Mouse (Mus musculus): ENCODE results near the gene Mocs2.

Gene Mocs2

DNA sequence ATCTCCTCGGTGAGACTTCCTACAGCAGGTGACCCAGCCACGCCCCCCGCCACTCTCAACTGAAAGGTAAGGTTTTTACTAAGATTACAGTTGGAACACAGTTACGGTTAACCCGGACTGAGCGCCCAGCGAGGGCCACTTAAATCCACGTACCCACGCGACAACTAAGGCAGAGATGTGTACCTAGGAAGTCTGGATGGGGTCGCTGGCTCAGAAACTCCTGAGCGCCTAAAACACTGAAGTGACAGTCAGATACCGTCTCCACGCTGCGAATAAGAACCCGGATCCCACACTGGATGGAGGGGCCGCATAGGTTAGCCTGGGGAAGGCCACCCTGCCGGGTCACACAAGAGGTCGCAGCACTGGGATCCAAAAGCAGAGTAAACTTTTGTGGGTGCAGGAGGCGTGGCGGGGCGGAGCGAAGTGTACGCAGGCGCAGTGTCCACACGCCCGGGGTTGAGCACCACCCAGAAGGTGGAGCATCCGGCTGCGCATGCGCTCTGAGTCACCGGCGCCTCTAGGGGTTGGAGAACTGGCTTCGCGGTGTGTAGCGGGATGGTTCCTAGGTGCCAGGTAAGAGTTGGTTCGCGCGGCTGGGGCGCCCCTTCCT, at the start of gene Mocs2:
Mocs2 (plus strand) TSS at position 486 of the 610 bp plus-strand sequence.
- peak; percentile 97 for DNase-seq

DNA sequence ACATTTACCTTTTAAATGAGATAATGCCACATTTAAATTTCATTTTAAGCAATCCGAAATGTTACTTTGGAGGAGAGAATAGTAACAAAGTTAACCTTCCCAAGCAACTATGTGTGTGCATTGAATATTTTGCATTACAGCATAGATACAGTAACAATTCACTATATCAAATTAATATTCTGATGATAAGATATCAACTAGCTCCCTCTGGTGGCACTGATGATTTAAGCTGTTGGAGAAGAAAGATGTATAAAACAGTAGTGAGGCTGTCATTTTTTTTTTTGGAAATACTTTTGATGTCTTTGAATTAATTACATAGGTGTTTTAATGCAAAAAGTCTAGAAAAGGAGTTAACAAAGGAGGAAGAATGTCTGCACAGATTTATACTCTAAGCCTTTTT, 26.5 kb upstream of the Mocs2 start:
- DNase-seq: peak in 1 of 2 experiments; percentile 10

DNA sequence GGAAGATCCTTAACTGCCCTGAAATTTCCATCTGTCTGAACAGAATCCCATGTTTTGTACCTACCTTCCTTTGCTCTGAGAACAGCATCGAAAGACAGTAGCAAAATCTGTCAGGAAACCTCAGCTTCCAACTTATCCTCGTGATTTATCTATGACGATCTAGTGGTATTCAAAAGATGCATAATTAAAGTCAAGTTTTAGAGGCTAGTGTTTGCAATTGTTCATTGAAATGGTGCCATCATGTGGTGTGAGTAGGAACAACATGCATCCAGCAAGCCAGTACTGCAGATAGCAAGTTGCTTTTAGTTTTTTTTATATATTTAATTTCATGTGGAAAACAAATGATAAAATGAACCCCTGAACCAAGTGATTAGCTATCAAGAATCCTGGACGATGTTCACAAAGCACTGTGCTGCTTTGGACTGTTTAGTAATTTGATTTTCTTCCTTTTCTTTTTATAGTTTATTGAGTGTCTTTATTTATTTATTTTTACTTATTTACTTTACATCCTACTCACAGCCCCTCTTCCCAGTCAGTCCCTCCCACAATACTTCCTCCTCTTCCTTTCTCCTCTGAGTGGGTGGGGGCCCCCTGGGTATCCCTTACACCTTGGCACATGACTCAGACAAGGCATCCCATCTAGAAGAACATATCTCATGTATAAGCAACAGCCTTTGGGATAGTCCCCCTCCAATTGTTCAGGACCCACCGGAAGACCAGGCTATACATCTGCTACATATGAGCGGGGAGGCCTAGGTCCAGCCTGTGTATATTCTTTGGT, 24.6 kb upstream of the Mocs2 start:
- DNase-seq: peak; percentile 42 to 49

DNA sequence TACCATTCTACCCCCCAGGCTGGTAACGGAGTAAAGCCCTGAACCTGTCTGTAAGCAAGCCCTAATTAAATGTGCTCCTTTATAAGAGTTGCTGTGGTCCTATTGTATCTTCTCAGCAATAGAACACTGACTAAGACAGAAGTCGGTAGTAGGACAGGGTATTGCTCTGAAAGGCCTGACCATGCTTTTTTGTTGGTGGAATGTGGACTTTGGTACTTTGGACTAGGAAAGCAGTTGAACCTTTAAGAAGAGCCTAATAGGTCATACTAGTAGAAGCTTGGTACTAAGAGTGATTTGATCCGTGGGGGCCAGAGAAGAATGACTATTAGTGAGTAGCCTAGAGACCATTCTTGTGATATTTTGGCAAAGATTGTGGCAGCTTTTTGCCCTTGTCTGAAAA, 16.2 kb upstream of the Mocs2 start:
- no peak for DNase-seq

DNA sequence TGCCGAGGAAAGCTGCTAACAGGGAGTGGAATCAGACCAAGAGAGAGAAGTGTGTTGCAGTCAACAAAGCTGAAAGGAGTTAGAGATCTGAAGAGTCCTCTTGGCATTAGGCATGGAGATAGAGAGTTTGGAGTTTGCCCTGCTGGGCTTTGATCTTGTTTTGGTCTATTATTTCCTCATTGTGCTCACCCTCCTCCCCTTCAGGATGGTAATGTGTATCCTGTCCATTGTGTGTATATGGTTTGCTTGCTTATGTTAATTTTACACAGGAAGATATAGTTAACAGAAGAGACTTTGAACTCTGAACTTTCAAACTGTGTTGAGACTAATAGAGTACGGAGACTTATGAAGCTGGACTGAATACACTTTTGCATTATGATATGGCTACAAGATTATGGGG, 15.1 kb upstream of the Mocs2 start:
- DNase-seq: no peak

DNA sequence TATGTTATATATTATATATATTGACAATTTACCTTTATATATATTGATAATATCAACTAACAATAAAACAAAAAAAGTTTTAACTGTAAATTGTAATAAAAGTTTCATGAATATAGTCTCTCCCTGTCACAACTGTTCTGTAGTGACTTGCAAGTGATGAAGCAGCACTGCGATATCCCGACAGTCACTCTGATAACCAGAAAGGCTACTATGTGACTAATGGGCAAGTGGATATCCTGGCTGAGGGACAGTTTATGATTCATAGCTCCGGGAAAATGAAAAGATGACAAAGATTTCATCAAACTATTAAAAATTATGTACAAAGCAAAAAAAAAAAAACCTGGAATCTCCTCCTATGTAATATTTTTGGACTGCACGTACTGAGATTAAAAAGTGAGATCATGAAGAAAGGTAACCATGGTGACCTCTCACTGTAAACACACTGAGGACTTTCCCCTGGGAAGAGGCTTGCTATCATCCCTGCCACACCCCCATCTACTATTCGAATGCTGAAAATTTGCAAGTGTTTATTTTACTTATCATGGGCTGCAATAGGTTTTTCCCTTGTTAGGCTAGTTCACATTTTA, 8.3 kb upstream of the Mocs2 start:
- DNase-seq: no peak

DNA sequence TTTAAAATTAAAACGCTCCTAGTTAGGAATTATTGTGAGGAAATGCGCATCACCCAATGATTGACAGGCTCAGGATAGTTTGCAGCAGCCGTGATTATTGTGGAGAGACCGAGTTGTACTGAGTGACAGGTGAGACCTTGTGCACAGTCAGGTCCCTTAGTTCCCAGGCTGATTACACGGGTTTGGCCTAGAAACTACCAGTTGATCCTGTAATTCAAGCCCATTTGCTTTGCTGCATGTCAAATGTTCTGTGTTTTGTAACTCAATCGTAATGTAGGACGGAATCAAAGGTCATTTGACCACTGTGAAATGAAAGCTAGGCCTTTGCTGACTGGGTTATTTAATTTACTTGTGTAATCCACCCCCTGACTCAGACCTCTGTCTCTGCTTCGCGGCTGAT, 477 bp downstream of the Mocs2 start:
- DNase-seq: no peak

DNA sequence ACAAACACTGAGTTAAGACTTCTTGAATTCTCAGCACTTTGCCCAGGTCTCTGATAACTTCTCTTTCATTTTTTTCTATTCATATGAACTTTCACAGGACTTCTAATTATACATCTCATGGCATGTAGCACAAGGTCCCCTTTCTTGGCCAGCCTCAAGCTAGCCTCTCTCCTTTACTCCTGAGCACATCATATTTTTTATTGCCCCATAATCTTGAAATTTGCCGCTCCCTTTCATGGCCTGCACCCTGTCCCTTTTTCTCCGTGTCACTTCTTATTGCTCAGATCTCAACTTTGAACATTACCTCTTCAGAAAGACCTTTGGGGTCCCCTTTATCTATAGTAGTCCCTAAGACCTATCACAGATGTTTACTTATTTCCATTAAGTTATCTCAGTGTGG, 4.8 kb downstream of the Mocs2 start:
- DNase-seq: no peak

DNA sequence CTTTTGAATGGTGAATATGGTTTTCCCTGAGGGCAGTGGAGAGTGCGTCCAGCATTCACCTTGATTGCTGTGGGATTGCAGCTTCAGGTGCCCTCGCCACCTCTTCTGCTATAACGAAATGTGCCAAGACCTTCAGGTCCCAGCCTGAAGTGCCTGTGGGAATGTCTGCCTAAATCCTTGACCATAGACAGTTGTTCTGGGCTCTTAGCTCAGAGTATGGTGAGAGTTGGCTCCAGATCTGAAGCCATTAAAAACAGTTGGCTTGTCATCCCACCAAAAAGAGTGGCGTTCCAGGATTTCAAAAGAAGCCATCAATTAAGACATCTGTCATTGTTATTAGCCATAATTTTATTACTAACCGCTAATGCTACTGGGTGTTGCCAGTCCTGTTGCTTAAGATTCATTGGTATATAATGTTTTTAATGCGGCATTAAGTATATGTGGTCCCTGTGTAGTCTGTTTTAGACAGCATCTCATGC, 7.4 kb downstream of the Mocs2 start:
- DNase-seq: no peak

DNA sequence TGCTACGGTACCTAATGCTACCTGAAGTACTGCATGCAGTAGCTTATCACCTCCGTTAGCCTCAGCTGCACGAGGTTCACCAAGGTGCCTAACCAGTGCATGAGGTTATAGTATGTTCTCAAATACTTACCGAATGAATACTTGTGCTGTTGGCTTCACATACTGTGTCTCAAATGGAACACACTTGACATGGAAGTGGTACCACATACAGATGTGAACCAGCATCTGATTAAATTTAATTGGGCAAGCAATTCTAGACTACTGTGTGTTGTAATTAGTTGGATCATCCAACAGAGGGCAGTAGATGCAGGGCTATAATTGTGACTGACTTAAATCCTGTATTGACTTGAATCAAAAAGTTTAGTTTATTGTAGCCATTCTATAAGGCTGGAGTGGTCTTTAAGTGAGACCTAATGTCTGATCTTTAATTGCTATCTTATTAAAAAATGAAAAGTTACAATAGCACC, 13.4 kb downstream of the Mocs2 start:
- peak; percentile 31 to 49 for DNase-seq

DNA sequence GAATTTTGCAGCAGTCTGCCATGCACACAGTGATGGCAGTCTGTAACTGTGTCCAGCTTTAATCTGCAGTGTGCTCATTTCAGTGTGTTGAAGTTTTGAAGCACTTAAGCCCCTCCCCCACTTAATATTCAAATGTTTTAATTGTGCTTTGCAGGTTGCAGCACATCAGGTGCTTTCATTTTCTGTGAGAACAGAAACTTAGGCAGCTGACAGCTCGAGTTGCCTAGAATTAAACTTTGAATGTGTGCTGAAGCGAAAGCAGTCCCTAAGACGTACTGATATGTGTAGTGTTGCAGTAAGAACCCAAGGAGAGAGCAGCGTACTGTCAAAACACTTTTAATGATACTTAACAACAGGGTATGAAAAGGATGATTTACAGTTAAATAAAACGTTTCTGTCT, 14.7 kb downstream of the Mocs2 start:
- DNase-seq: peak in 1 of 2 experiments; percentile 5

DNA sequence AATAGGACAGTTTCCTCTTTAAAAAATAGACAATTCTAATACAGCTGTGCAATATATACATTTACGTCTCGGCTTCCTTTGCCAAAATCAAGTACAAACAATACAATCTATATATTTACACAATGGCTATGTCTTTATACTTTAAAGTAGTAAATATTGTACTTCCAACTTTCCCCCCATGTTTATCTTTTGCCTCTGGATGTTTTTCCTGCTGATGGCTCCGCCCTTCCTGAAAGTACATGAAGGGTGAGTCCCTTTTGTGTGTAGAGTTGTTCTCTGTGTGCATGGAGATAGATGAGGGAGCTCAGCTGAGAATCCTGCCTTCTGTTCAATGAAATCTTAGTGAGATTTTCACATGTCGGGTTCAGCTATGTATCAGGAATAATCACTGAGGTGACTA, 15.3 kb downstream of the Mocs2 start:
- DNase-seq: no peak

DNA sequence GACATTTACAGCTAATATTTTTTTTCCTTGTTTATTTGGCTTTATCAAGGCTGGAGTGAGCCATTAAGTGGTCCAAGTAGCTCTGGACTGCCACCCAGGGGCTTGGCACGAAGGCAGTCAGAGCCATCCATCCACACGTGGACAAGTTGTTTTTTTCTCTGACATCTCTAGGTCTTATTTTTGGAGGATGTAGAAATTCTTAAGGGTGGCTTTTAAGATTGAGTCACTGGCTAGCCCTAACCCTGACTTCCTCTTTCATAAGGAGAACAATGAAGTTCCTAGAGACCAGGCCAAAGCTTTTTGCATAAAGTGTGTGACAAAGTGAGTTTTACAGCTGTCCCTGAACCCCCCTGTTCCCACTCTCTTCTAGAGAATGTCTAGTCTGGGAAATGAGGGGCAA, 16.5 kb downstream of the Mocs2 start:
- DNase-seq: peak in 1 of 2 experiments; percentile 15

DNA sequence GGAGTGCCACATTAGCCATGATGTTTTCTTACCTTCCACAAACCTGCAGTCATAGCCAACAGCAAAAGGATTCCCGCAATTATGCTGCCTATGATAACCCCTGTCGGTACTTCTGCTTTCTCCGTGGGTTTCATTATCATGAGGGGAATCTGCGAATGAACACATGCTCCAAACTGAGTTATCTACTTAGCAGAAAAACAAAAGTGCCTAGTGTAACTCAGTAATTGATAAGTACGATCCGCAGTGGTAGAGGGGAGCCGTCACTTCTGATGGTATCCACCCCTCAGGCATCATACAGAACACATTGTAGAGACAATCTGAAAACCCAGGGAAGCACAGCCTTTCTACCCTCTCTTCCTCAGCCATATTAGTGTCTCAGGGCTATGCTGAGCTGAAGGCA, 19.0 kb downstream of the Mocs2 start:
- DNase-seq: no peak

DNA sequence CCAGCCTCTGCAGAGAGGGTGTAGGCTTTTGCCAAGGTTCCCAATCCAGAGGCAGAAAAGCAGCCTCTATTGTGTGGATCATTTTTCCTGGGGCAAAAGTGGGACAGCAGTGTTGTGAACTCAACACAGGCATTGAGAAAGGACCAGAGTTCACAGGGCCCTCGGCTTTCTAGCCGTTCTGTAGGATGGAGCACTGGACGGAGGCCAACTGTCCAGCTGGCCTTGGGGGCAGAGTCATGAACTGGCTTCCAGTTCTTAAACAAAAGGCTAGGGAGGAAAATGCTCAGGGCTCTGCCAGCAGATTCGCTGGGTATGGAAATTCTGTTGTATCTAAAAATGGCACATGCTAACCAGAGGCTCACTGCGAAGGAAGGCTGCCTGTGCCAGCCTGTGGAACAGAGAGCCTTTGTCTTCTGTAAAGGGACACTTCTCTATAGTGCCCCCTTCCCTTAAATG, 20.5 kb downstream of the Mocs2 start:
- no peak for DNase-seq

DNA sequence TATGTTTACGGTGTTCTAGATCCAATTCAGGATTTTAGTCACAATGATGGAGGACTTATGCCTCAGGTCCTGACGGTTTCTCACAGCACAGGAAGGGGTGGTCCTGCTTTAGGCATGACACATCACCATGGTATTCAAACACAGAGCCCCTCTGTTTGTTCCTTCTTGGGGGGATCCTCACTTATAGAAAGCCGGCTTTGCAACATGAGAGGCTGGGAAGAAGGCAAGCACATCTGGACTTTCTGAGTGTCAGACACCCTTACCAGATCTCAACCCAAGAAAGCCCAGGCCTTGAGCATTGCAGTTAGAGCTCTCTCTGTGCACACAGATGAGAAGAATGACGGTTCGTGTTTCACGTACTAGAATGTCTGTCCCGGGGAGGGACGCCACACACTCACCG, 21.1 kb downstream of the Mocs2 start:
- DNase-seq: no peak

DNA sequence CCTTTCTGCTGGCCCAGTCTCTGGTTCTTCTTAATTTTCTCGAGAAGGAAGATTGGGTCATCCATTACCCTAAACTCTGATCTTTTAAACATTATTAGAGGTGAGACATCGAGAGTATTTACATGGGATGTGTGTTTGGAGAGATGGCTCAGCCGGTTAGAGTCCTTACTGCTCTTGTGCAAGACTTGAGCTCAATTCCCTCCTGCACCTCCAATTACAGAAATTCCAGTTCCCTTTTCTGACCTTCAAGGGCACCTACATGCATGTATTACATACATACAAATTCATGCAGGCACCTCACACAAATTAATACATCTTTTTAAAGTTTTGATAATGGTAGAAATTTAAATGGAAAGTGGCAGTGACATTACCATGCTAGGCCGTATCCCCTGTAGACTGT, 22.5 kb downstream of the Mocs2 start:
- no peak for DNase-seq

DNA sequence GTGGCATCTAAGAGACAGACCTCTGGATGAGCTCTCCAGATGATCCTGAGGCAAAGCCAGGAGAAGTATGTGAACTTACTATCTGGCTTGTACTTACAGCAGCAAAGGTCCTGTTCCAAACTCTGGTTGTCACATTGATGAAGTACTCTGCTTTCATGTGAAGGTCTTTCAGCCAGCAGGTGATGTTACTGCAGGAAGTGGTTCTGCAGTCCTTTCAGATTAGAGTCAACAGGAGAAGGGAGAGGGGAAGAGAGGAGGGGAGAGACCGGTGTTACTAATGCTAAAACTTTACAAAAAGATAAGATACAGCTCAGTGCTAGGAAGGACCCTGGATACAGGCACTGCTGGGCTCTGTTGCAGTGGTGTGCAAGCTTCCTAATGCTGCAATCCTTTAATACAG, 25.3 kb downstream of the Mocs2 start:
- no peak for DNase-seq

DNA sequence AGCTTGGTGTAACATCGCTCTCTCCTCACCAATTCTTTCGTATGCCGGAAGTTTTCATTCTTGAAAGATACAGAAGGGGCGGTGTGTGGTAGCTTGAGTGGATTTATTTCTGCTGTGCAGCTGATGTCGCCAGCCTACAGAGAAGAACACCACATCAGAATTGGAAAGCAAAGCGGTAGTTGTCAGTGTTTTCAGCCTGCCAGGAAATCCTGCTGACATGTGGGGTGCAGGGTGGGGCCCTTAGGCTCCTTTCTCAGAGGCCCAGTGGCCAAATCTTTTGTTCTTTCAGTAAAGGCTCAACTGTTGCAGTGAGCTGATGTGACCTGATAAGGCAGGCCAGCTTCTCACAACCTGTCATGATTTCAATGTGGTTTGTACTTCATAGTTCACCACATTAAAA, 27.8 kb downstream of the Mocs2 start:
- no peak for DNase-seq

DNA sequence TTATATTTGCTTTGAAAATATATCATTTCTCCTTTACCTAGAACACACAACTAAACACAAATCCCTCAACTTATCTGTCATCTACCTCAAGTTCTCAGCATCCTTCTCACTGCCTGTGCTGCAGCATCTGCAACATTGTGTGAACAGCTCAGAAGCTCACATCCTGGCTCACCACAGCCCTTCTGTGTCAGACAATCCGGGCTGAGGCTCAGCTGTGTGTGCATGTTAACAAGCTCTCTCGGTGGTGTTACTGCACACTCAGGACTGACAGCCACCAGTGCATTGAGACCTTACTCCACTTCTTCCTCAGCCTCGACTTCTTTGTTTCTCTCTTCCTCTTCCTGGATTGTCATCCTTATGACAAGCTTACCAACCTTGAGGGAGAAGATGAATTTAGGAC, 30.9 kb downstream of the Mocs2 start:
- DNase-seq: no peak

DNA sequence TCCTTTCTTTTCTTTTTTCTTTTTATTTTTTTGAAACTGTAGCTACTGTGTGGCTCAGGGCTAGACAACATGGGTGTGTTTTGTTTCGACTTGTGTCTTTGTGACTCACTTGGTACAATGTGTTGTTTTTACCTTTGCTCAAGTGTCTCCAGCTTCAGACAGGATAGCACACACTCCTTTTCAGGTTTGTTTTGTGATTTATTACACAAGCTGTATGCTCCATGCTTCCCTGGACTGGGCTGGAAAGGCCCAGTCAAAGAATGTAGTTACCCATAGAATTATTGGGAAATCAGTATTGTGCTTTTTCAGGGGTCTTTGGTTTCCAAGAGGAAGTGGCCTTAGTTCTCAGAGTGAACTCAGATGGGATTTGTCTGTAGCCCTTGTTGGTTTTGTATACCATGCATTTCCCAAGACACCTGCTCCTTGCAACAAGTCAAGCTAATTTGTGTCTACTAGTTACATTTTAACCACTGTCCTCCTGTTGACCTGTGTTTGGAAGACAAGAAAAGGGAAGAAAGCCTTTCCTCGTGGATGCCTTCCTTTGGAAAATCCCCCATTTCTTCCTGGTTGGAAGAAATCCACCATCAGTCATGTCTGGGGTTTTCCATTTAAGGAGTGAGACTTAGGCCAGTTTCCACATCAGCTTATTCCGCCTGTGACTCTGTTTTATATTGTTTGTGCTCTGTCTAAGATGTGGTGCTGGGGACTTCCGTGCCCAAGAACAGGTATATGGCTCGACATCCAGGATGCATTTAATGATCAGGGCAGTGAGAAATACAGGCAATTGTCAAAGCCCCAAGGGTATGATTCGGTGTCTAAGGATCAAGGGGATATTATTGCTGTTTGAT, 34.5 kb downstream of the Mocs2 start:
- DNase-seq: no peak

DNA sequence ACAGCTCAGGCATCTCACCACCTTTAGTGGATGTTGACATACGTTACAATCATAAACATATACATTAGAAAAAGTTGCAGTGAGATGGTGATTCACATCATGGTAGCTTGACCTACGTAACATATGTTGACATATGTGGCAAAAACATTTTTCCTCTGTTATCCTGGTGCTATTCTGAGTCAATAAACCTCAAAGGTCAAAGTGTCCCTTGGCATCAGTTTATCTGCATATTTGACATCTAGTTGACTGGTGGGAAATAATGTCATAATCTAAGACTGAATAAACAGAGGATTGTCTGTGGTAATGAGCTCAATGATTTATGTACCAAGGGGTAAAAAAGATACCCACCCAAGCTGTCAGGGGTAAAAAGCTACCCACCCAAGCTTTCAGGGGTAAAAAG, 35.1 kb downstream of the Mocs2 start:
- DNase-seq: no peak

DNA sequence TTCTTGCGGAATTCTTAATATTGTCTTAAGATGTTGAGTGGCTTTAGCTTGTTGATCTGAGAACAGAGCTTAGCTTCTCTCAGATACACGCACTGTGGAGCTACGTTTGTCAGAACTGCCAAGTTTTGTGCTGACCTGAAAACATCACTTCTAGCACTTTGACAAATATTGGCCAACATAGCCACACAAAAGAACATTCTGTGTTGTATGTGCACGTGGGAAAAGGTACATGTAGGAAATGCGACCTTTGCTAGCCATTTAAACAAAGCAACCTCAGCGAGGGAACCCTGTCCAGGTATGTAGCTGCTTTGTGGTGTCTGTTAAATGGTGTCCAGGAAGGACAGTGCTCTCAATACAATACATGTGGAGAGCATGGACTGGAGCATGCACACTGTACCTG, 36.0 kb downstream of the Mocs2 start:
- no peak for DNase-seq

Data from B cell, adult 2 months (primary cell).